Mouse (Mus musculus) embryonic stem cell, embryonic (primary cell): ENCODE results near the gene Armcx5.

Experiments used
- CTCF ChIA-PET, 4 experiments: fragments of 300-600 bp in 2 of 4; fragments of 350-600 bp in 2 of 4; sonication (Branson Sonifier 250); formaldehyde crosslinking; loops; one replicate each; lab custom pipeline; 2022; ENCODE audit warnings: inconsistent platforms in 2 of 4; lab: Charles Lee
- POLR2A ChIA-PET, 4 experiments: fragments of 300-600 bp in 2 of 4; fragments of 350-600 bp in 2 of 4; sonication (Branson Sonifier 250); formaldehyde crosslinking; loops; one replicate each; lab custom pipeline; 2022; ENCODE audit warnings: antibody characterized with exemption in 4 of 4, inconsistent platforms in 1 of 4; lab: Charles Lee

Armcx5 gene

DNA sequence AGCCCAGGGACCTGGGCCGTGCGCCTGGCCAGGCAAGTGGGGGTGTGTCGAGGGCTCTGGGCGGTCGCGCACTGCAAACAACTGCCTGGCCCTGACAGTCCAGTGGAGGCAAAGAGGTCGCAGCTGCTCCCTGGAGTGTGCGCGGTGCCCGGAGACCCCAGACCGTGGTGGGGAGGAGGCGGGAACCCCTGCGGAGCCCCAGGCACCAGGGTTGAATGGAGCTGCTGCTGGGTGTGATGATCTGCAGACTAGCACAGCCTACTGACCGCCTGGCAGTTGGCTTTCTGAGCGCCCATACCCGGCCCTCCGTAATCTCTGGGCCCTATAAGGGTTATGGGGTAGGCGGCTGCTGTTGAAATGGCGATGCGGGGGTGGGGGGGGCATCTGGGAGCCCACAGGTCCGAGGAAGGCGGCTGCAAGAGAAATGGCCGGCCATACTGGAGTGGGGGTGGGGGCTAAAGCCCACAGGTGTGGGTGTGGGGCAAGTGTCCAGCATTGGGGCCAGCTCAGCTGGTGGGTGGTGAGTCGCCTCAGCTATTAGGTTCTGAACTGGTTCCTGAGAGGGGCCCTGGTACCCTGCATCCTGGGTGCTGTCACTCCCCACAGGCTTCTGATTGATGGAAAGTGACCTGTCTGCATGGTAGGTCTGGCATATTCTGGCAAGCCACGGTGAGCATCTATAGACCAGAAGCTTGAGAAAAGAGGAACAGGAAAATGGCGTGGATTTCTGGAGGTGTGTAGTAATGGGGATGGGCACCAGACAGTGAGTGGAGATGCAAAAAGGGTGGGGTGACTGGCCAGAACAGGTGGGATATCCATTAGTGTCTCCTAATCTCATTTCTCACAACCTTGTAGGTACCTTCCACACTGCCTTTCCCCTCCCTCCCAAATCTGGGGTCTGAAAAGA, 54.0 kb downstream of the Armcx5 start:
- CTCF ChIA-PET = interaction anchor here in 1 of 4 experiments (1.2 kb wide), 1 partner anchor 179 kb away, joined by 3 read pairs; no protein-coding TSS in a partner anchor
- POLR2A ChIA-PET = interaction anchor here in 3 of 4 experiments (0.7 to 1.4 kb wide), 6 partner anchors 42 to 379 kb away, joined by 3 to 8 read pairs (median 4); partner anchors contain the start of genes Armcx5 (in 1 of the 3), Gprasp1 (in 1 of the 3), Gprasp2 (in 1 of the 3) and Tceal8 (in 1 of the 3)
